Mouse (Mus musculus): ENCODE measurements around the gene Tor4a. TPM values are rescaled to one million over a fixed set of nuclear protein-coding genes. Genes with fewer than 3 reads are reported as not detected.

Tor4a gene
- total RNA-seq, 2 experiments from 2014 or later: 1.8 to 1.9 TPM

- peak in 1 of 2 experiments; percentile 86 for DNase-seq (ENCODE audit: extremely low spot score in 1 of 2, low spot score in 2 of 2)
- intact Hi-C loops (cut with DNase I): loop anchor here (2.0 kb wide), 1 partner anchor 59 kb away; the partner anchor contains the start of gene Tmem203
These were observed 1.2 kb downstream of the Tor4a start for GRCm38 (mm10) chr2:25195211-25196156.

GRCm38 (mm10) chr2:25194486-25195171, 2.1 kb downstream of the Tor4a start:
- intact Hi-C loops (cut with DNase I): loop anchor here (2.0 kb wide), 1 partner anchor 60 kb away; the partner anchor contains the start of gene Tmem203

GRCm38 (mm10) chr2:25194006-25194405, 2.7 kb downstream of the Tor4a start:
- intact Hi-C loops (cut with DNase I): loop anchor here (2.0 kb wide), 1 partner anchor 61 kb away; the partner anchor contains the start of gene Tmem203
- DNase-seq (ENCODE audit: extremely low spot score in 1 of 2, low spot score in 2 of 2): no peak

More at GRCm38 (mm10) chr2:25194486-25195171, 2.1 kb downstream of the Tor4a start:
- peak in 1 of 2 experiments; percentile 46 for DNase-seq (ENCODE audit: extremely low spot score in 1 of 2, low spot score in 2 of 2)

GRCm38 (mm10) chr2:25193330-25193770, 3.3 kb downstream of the Tor4a start:
- DNase-seq (ENCODE audit: extremely low spot score in 1 of 2, low spot score in 2 of 2): peak; percentile 74 to 84
- intact Hi-C loops (cut with DNase I): no loop called here

- DNase-seq (ENCODE audit: extremely low spot score in 1 of 2, low spot score in 2 of 2): no peak
- intact Hi-C loops (cut with DNase I): loop anchor here (5.0 kb wide), 3 partner anchors 61 to 216 kb away; partner anchors contain the start of gene Noxa1
These were observed 8.8 kb downstream of the Tor4a start for GRCm38 (mm10) chr2:25187841-25188240.

GRCm38 (mm10) chr2:25186575-25186930, 10.1 kb downstream of the Tor4a start:
- intact Hi-C loops (cut with DNase I): loop anchor here (5.0 kb wide), 3 partner anchors 59 to 214 kb away; partner anchors contain the start of gene Noxa1
- DNase-seq (ENCODE audit: extremely low spot score in 1 of 2, low spot score in 2 of 2): no peak

GRCm38 (mm10) chr2:25185625-25186574, 10.8 kb downstream of the Tor4a start:
- intact Hi-C loops (cut with DNase I): loop anchor here (5.0 kb wide), 3 partner anchors 59 to 214 kb away; partner anchors contain the start of gene Noxa1
- DNase-seq (ENCODE audit: extremely low spot score in 1 of 2, low spot score in 2 of 2): peak in 1 of 2 experiments; percentile 84

GRCm38 (mm10) chr2:25184496-25184895, 12.2 kb downstream of the Tor4a start:
- intact Hi-C loops (cut with DNase I): no loop called here
- DNase-seq (ENCODE audit: extremely low spot score in 1 of 2, low spot score in 2 of 2): no peak

GRCm38 (mm10) chr2:25183336-25183735, 13.3 kb downstream of the Tor4a start:
- no peak for DNase-seq (ENCODE audit: extremely low spot score in 1 of 2, low spot score in 2 of 2)
- intact Hi-C loops (cut with DNase I): no loop called here

GRCm38 (mm10) chr2:25182664-25183063, 14.0 kb downstream of the Tor4a start:
- DNase-seq (ENCODE audit: extremely low spot score in 1 of 2, low spot score in 2 of 2): peak; percentile 38 to 66
- intact Hi-C loops (cut with DNase I): no loop called here

- intact Hi-C loops (cut with DNase I): no loop called here
- no peak for DNase-seq (ENCODE audit: extremely low spot score in 1 of 2, low spot score in 2 of 2)
These were observed 14.7 kb downstream of the Tor4a start for GRCm38 (mm10) chr2:25181891-25182397.

- DNase-seq (ENCODE audit: extremely low spot score in 1 of 2, low spot score in 2 of 2): peak; percentile 34 to 83
- intact Hi-C loops (cut with DNase I): no loop called here
These were observed 15.5 kb downstream of the Tor4a start for GRCm38 (mm10) chr2:25180973-25181890.

- intact Hi-C loops (cut with DNase I): no loop called here
- DNase-seq (ENCODE audit: extremely low spot score in 1 of 2, low spot score in 2 of 2): peak; percentile 95 to 98
These were observed 16.2 kb downstream of the Tor4a start, which contains the start of gene Nrarp for GRCm38 (mm10) chr2:25180478-25180903. TSS of gene Nrarp (plus strand) at chr2:25180758.

- no peak for DNase-seq (ENCODE audit: extremely low spot score in 1 of 2, low spot score in 2 of 2)
- intact Hi-C loops (cut with DNase I): no loop called here
These were observed 17.0 kb downstream of the Tor4a start for GRCm38 (mm10) chr2:25179566-25180217.

GRCm38 (mm10) chr2:25178285-25178972, 18.3 kb downstream of the Tor4a start:
- intact Hi-C loops (cut with DNase I): no loop called here
- peak; percentile 61 to 66 for DNase-seq (ENCODE audit: extremely low spot score in 1 of 2, low spot score in 2 of 2)

- intact Hi-C loops (cut with DNase I): no loop called here
- DNase-seq (ENCODE audit: extremely low spot score in 1 of 2, low spot score in 2 of 2): peak; percentile 59 to 89
These were observed 19.0 kb downstream of the Tor4a start for GRCm38 (mm10) chr2:25177685-25178084.
